Mouse (Mus musculus): ENCODE measurements at regions not wholly inside any gene's neighbourhood (a gene's known extent, or its start where the extent isn't known, plus 50 kb on each side); places are given as distances from the start of the nearest gene placed in this dataset. TPM values are rescaled to one million over a fixed set of nuclear protein-coding genes. Genes with fewer than 3 reads are reported as not detected.

Small RNA genes in the stretch of these regions (microRNA-seq; reads per million reads assigned to microRNA genes)
- gene Gm27460 (not detected), gene Gm28002 (not detected)

Data from stomach, embryonic 16.5 days (tissue).